Mouse (Mus musculus) embryonic facial prominence, embryonic 15.5 days (tissue): ENCODE measurements at regions not wholly inside any gene's neighbourhood (a gene's known extent, or its start where the extent isn't known, plus 50 kb on each side); places are given as distances from the start of the nearest gene placed in this dataset.

ENCODE experiments used
- ATAC-seq: fragments of 200-750 bp; cut with Nextera tagmentation; 2 replicates; pipeline ENCODE4 v1.8.0; 2017; ENCODE audit warnings: low read depth, moderate TSS enrichment; ENCODE audit not compliant: insufficient number of reproducible peaks, low FRiP score, low TSS enrichment
- H3K27ac ChIP-seq: fragments of 300-500 bp; sonication (generic); replicated peaks from 2 replicates; pipeline ENCODE4 v1.5.1; 2015; ENCODE audit warnings: mild to moderate bottlenecking, inconsistent platforms
- H3K27me3 ChIP-seq: fragments of 300-500 bp; sonication (generic); 2 replicates; pipeline ENCODE4 v1.6.1; 2015; ENCODE audit warnings: inconsistent platforms
- H3K36me3 ChIP-seq: fragments of 300-500 bp; sonication (generic); 2 replicates; pipeline ENCODE4 v1.6.1; 2015; ENCODE audit warnings: mild to moderate bottlenecking, inconsistent platforms
- H3K4me1 ChIP-seq: fragments of 300-500 bp; sonication (generic); 2 replicates; pipeline ENCODE4 v1.6.1; 2015; ENCODE audit warnings: inconsistent platforms
- H3K4me2 ChIP-seq: fragments of 300-500 bp; sonication (generic); replicated peaks from 2 replicates; pipeline ENCODE4 v1.6.1; 2015; ENCODE audit warnings: mild to moderate bottlenecking, inconsistent platforms
- H3K4me3 ChIP-seq: fragments of 300-500 bp; sonication (generic); replicated peaks from 2 replicates; pipeline ENCODE4 v1.5.1; 2015; ENCODE audit warnings: mild to moderate bottlenecking, inconsistent platforms
- H3K9ac ChIP-seq: fragments of 300-500 bp; sonication (generic); 2 replicates; pipeline ENCODE4 v1.6.1; 2015; ENCODE audit warnings: inconsistent platforms
- H3K9me3 ChIP-seq: fragments of 300-500 bp; sonication (generic); replicated peaks from 2 replicates; pipeline ENCODE4 v1.6.1; 2016; ENCODE audit warnings: inconsistent platforms
- WGBS: fragments of 180-500 bp; shearing (Covaris S2); methylation state at CpG from one replicate; pipeline ENCODE4 v1.1.7; 2015; 5-methylcytosine and 5-hydroxymethylcytosine counted together

GRCm38 (mm10) chr1:80396560-80396959, 56.3 kb upstream of the Cul3 start:
- WGBS: 84% methylated on average over 9 of the region's 9 CpGs
- ATAC-seq: no peak
- H3K9ac ChIP-seq: no peak overlapping the region

GRCm38 (mm10) chr1:80391406-80391805, 51.1 kb upstream of the Cul3 start:
- H3K27me3 ChIP-seq: no peaks in the 10 kb centered on the region
- no peaks in the 10 kb centered on the region for H3K4me1 ChIP-seq
- H3K27ac ChIP-seq: no peak overlapping the region
- H3K9me3 ChIP-seq: no peaks in the 10 kb centered on the region
- WGBS: 76% methylated on average over 1 of the region's 1 CpGs
- no peak overlapping the region for H3K9ac ChIP-seq
- no peak overlapping the region for H3K4me3 ChIP-seq
- H3K4me2 ChIP-seq: no peak overlapping the region
- no peaks in the 10 kb centered on the region for H3K36me3 ChIP-seq
- no peak for ATAC-seq

More at GRCm38 (mm10) chr1:80396560-80396959, 56.3 kb upstream of the Cul3 start:
- no peaks in the 10 kb centered on the region for H3K36me3 ChIP-seq
- H3K4me1 ChIP-seq: no peaks in the 10 kb centered on the region
- no peak overlapping the region for H3K27ac ChIP-seq
- H3K9me3 ChIP-seq: no peaks in the 10 kb centered on the region
- no peaks in the 10 kb centered on the region for H3K27me3 ChIP-seq
- H3K4me3 ChIP-seq: no peak overlapping the region
- H3K4me2 ChIP-seq: no peak overlapping the region

GRCm38 (mm10) chr1:80390366-80390765, 50.1 kb upstream of the Cul3 start:
- Histone ChIP-seq H3K4me3 (no peak overlapping the region), H3K4me2 (no peak overlapping the region), H3K36me3 (no peaks in the 10 kb centered on the region), H3K27me3 (no peaks in the 10 kb centered on the region), H3K27ac (0 out of 2 replicates have a peak overlapping the region, but pooled peaks have one; percentile 11), H3K9me3 (no peaks in the 10 kb centered on the region), H3K9ac (no peak overlapping the region), H3K4me1 (no peaks in the 10 kb centered on the region)
- WGBS: 53% methylated on average over 3 of the region's 3 CpGs
- no peak for ATAC-seq
